Mouse (Mus musculus): ENCODE measurements around the gene Hist1h2ad.
"Not testable (repeated sequence)": the region's sequence is repeated elsewhere in the genome, so short reads cannot be mapped to it uniquely, and the experiment has no call there.

Hist1h2ad gene

GRCm38 (mm10) chr13:23584331-23584730 is 10.2 kb downstream of the Hist1h2ad start:
- DNase-seq (ENCODE audit: low spot score), result no peak

- DNase-seq (ENCODE audit: low spot score), result peak; percentile 74
These were observed 10.9 kb downstream of the Hist1h2ad start for GRCm38 (mm10) chr13:23585029-23585441.

GRCm38 (mm10) chr13:23585442-23586098 is 11.4 kb downstream of the Hist1h2ad start:
- peak; percentile 58 for DNase-seq (ENCODE audit: low spot score)

GRCm38 (mm10) chr13:23586099-23586939 is 12.1 kb downstream of the Hist1h2ad start:
- no peak for DNase-seq (ENCODE audit: low spot score)

GRCm38 (mm10) chr13:23586940-23587225 is 12.7 kb downstream of the Hist1h2ad start:
- no peak for DNase-seq (ENCODE audit: low spot score)

GRCm38 (mm10) chr13:23591206-23591605 is 17.0 kb downstream of the Hist1h2ad start:
- no peak for DNase-seq (ENCODE audit: low spot score)

GRCm38 (mm10) chr13:23591886-23592285 is 17.7 kb downstream of the Hist1h2ad start:
- not testable (repeated sequence) for DNase-seq (ENCODE audit: low spot score)

- no peak for DNase-seq (ENCODE audit: low spot score)
These were observed 18.4 kb downstream of the Hist1h2ad start for GRCm38 (mm10) chr13:23592614-23593013.

- no peak for DNase-seq (ENCODE audit: low spot score)
These were observed 19.0 kb downstream of the Hist1h2ad start for GRCm38 (mm10) chr13:23593051-23593770.

GRCm38 (mm10) chr13:23595185-23595584 is 21.0 kb downstream of the Hist1h2ad start:
- DNase-seq (ENCODE audit: low spot score), result no peak

GRCm38 (mm10) chr13:23595622-23596372 is 21.6 kb downstream of the Hist1h2ad start:
- no peak for DNase-seq (ENCODE audit: low spot score)

GRCm38 (mm10) chr13:23597957-23598356 is 23.8 kb downstream of the Hist1h2ad start:
- peak; percentile 89 for DNase-seq (ENCODE audit: low spot score)

GRCm38 (mm10) chr13:23603182-23603699 is 29.1 kb downstream of the Hist1h2ad start:
- DNase-seq (ENCODE audit: low spot score), result no peak

GRCm38 (mm10) chr13:23604452-23604851 is 30.3 kb downstream of the Hist1h2ad start:
- peak; percentile 12 for DNase-seq (ENCODE audit: low spot score)

GRCm38 (mm10) chr13:23605052-23605451 is 30.9 kb downstream of the Hist1h2ad start:
- DNase-seq (ENCODE audit: low spot score), result peak; percentile 31

- peak; percentile 18 for DNase-seq (ENCODE audit: low spot score)
These were observed 35.0 kb downstream of the Hist1h2ad start for GRCm38 (mm10) chr13:23609209-23609608.

GRCm38 (mm10) chr13:23609844-23610243 is 35.7 kb downstream of the Hist1h2ad start:
- DNase-seq (ENCODE audit: low spot score), result peak; percentile 14

- DNase-seq (ENCODE audit: low spot score), result peak; percentile 6
These were observed 36.2 kb downstream of the Hist1h2ad start for GRCm38 (mm10) chr13:23610393-23610792.

GRCm38 (mm10) chr13:23611638-23612037 is 37.5 kb downstream of the Hist1h2ad start:
- peak; percentile 6 for DNase-seq (ENCODE audit: low spot score)

GRCm38 (mm10) chr13:23620056-23620732 is 46.0 kb downstream of the Hist1h2ad start:
- DNase-seq (ENCODE audit: low spot score), result no peak

All from testis, postnatal 10 days (tissue).